Mouse (Mus musculus) MEL (cell line): ENCODE data around the gene Pdlim1. TPM values are rescaled to one million over a fixed set of nuclear protein-coding genes. Genes with fewer than 3 reads are reported as not detected.

ENCODE experiments used
- DNase-seq: peaks from one replicate; pipeline ENCODE4 v3.0.0; 2011; ENCODE audit warnings: low read depth, low spot score
- H3K27ac ChIP-seq: 2 replicates; pipeline ENCODE4 v1.5.1; 2012; ENCODE audit warnings: low read depth, mild to moderate bottlenecking, control low read depth, low read length, moderate library complexity; ENCODE audit not compliant: control insufficient read depth
- H3K27me3 ChIP-seq, 2 experiments: fragments of 150-350 bp in 1 of 2; sonication (generic) in 1 of 2; 2 replicates each; pipeline ENCODE4 v1.6.1; 2012; ENCODE audit warnings: low read length in 2 of 2, mild to moderate bottlenecking in 2 of 2, improper control_type of control experiment in 1 of 2, moderate library complexity in 1 of 2; ENCODE audit not compliant: insufficient read depth in 2 of 2, control insufficient read depth in 1 of 2
- H3K36me3 ChIP-seq, 2 experiments: 2 replicates each; pipeline ENCODE4 v1.6.1; 2012 to 2014; ENCODE audit warnings: low read length in 2 of 2, improper control_type of control experiment in 1 of 2, inconsistent platforms in 1 of 2, mild to moderate bottlenecking in 1 of 2; ENCODE audit not compliant: insufficient read depth in 2 of 2, control insufficient read depth in 1 of 2
- H3K4me1 ChIP-seq, 2 experiments: fragments of 150-350 bp in 1 of 2; sonication (generic) in 1 of 2; 2 replicates each; pipeline ENCODE4 v1.6.1; 2012; ENCODE audit warnings: low read length in 2 of 2, improper control_type of control experiment in 1 of 2, mild to moderate bottlenecking in 1 of 2; ENCODE audit not compliant: insufficient read depth in 2 of 2, control insufficient read depth in 1 of 2
- H3K4me3 ChIP-seq, 2 experiments: fragments of 150-350 bp in 1 of 2; sonication (generic) in 1 of 2; 2 replicates each; pipeline ENCODE4 v1.5.1; 2012; ENCODE audit warnings: low read depth in 2 of 2, low read length in 2 of 2, mild to moderate bottlenecking in 2 of 2, moderate library complexity in 2 of 2, control low read depth in 1 of 2, improper control_type of control experiment in 1 of 2; ENCODE audit not compliant: control insufficient read depth in 1 of 2, insufficient read depth in 1 of 2
- H3K79me2 ChIP-seq: 2 replicates; pipeline ENCODE4 v1.6.1; 2012; ENCODE audit warnings: mild to moderate bottlenecking, low read length, moderate library complexity; ENCODE audit not compliant: control insufficient read depth, poor library complexity, insufficient read depth
- H3K9ac ChIP-seq: 2 replicates; pipeline ENCODE4 v1.6.1; 2012; ENCODE audit warnings: low read depth, mild to moderate bottlenecking, control low read depth, low read length, moderate library complexity; ENCODE audit not compliant: control insufficient read depth, poor library complexity, severe bottlenecking
- H3K9me3 ChIP-seq: fragments of 150-350 bp; sonication (generic); replicated peaks from 2 replicates; pipeline ENCODE4 v1.6.1; 2012; ENCODE audit warnings: mild to moderate bottlenecking, low read length, improper control_type of control experiment, moderate library complexity; ENCODE audit not compliant: insufficient read depth
- CHD1 ChIP-seq: IDR thresholded peaks from 2 replicates; pipeline ENCODE4 v1.6.1; 2012; ENCODE audit warnings: low read depth, mild to moderate bottlenecking, inconsistent platforms, low read length, improper control_type of control experiment
- CHD2 ChIP-seq: IDR thresholded peaks from 2 replicates; pipeline ENCODE4 v1.6.1; 2011; ENCODE audit warnings: low read length, improper control_type of control experiment
- ELF1 ChIP-seq: IDR thresholded peaks from 2 replicates; pipeline ENCODE4 v1.6.1; 2014; ENCODE audit warnings: low read depth, mild to moderate bottlenecking, inconsistent platforms, low read length, improper control_type of control experiment, moderate library complexity
- ETS1 ChIP-seq: IDR thresholded peaks from 2 replicates; pipeline ENCODE4 v1.6.1; 2012; ENCODE audit warnings: low read depth, mild to moderate bottlenecking, inconsistent platforms, low read length, improper control_type of control experiment, moderate library complexity
- GABPA ChIP-seq: IDR thresholded peaks from 2 replicates; pipeline ENCODE4 v1.6.1; 2012; ENCODE audit warnings: low read depth, mild to moderate bottlenecking, inconsistent platforms, low read length, improper control_type of control experiment, moderate library complexity
- MAFK ChIP-seq: IDR thresholded peaks from 2 replicates; pipeline ENCODE4 v1.6.1; 2011; ENCODE audit warnings: low read depth, mild to moderate bottlenecking, low read length, improper control_type of control experiment, borderline replicate concordance
- MAZ ChIP-seq: IDR thresholded peaks from 2 replicates; pipeline ENCODE4 v1.6.1; 2012; ENCODE audit warnings: low read depth, mild to moderate bottlenecking, inconsistent platforms, low read length, improper control_type of control experiment
- NRF1 ChIP-seq: IDR thresholded peaks from 2 replicates; pipeline ENCODE4 v1.6.1; 2014; ENCODE audit warnings: low read depth, mild to moderate bottlenecking, inconsistent platforms, low read length, improper control_type of control experiment, moderate library complexity; ENCODE audit not compliant: poor library complexity, insufficient read depth, severe bottlenecking
- POLR2A ChIP-seq, 2 experiments: IDR thresholded peaks; 2 replicates each; pipeline ENCODE4 v1.6.1; 2011 to 2012; ENCODE audit warnings: low read length in 2 of 2, mild to moderate bottlenecking in 2 of 2, control low read depth in 1 of 2, improper control_type of control experiment in 1 of 2, low read depth in 1 of 2, moderate library complexity in 1 of 2; ENCODE audit not compliant: control insufficient read depth in 1 of 2, insufficient read depth in 1 of 2, poor library complexity in 1 of 2
- POLR2AphosphoS2 ChIP-seq: IDR thresholded peaks from 2 replicates; pipeline ENCODE4 v1.6.1; 2011; ENCODE audit warnings: low read length, improper control_type of control experiment
- RAD21 ChIP-seq: IDR thresholded peaks from 2 replicates; pipeline ENCODE4 v1.6.1; 2011; ENCODE audit warnings: mild to moderate bottlenecking, low read depth, low read length, improper control_type of control experiment
- RCOR1 ChIP-seq: IDR thresholded peaks from 2 replicates; pipeline ENCODE4 v1.6.1; 2012; ENCODE audit warnings: low read depth, mild to moderate bottlenecking, inconsistent platforms, low read length, improper control_type of control experiment
- SIN3A ChIP-seq: IDR thresholded peaks from 2 replicates; pipeline ENCODE4 v1.6.1; 2012; ENCODE audit warnings: low read length, improper control_type of control experiment, inconsistent platforms
- SMC3 ChIP-seq: IDR thresholded peaks from 2 replicates; pipeline ENCODE4 v1.6.1; 2011; ENCODE audit warnings: low read depth, low read length, improper control_type of control experiment
- USF2 ChIP-seq, 2 experiments: IDR thresholded peaks; 2 replicates each; pipeline ENCODE4 v1.6.1; 2011 to 2012; ENCODE audit warnings: improper control_type of control experiment in 2 of 2, low read length in 2 of 2, borderline replicate concordance in 1 of 2, inconsistent platforms in 1 of 2, low read depth in 1 of 2, mild to moderate bottlenecking in 1 of 2; ENCODE audit not compliant: insufficient read depth in 1 of 2
- ZKSCAN1 ChIP-seq: IDR thresholded peaks from 2 replicates; pipeline ENCODE4 v1.6.1; 2012; ENCODE audit warnings: low read depth, mild to moderate bottlenecking, inconsistent platforms, low read length, improper control_type of control experiment, moderate library complexity
- polyA plus RNA-seq, 2 experiments: library from polyadenylated mRNA; stranded (reverse) in 1 of 2; unstranded in 1 of 2; fragments of >175 nt in 1 of 2; fragments of >200 nt in 1 of 2; gene quantifications; 2 replicates each; pipeline versions ENCODE4 v1.2.1 to v1.2.4; 2012; ENCODE audit warnings: low replicate concordance in 2 of 2, low read depth in 1 of 2; ENCODE audit not compliant: insufficient read length in 2 of 2, insufficient read depth in 1 of 2, missing spikeins in 1 of 2
- total RNA-seq: library from RNA; depleted of rRNA; stranded (reverse); fragments of 300-350 nt; gene quantifications from 2 replicates; pipeline ENCODE4 v1.2.3, GENCODE M21; 2012

Pdlim1 gene
- total and polyA plus RNA-seq, 3 experiments: not detected

DNA sequence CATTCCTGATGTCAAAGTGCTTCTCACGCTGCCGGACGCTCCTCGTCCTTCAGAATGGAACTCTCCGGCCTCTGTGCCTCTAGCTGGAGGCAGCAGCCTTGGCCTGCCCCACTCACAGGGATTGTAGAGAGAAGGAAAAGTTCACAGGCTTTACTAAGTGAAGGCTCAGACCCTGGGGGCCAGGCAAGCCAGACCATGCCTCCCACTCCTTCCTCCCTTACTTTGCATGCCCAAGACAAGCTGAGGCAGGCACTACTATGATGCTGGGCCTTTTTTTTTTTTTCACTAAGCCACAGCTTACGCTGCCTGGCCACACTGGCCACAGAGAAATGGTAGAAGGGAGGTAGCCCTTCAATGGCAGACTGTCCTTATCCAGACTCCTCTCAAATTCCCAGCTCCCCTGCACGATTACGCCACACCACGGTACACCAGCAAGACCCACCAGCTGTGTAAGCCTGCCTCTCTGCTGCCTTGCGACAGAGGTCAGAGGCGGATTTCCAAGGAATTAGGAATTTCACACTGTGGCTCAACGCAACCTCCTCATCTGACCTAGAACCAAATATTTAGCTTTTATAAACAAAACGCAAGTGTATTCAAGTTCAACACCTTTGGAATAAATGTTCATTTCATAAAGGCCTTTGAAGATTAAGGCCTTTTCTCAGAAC lies 40.4 kb downstream of the Pdlim1 start:
- DNase-seq: no peak
- Histone ChIP-seq H3K36me3 (no peaks in the 10 kb centered on the region), H3K27me3 (no peaks in the 10 kb centered on the region), H3K4me3 (no peak overlapping the region), H3K27ac (no peak overlapping the region), H3K79me2 (no peaks in the 10 kb centered on the region), H3K9ac (no peak overlapping the region), H3K4me1 (no peaks in the 10 kb centered on the region), H3K9me3 (no peaks in the 10 kb centered on the region)
- TF ChIP-seq CHD1 (no peak), CHD2 (no peak), SMC3 (no peak), POLR2A (IDR thresholded peaks at IDR 0.05; ENCODE audit: control insufficient read depth in 1 of 2, insufficient read depth in 1 of 2, low read depth in 1 of 2, low read length in 2 of 2, poor library complexity in 1 of 2) (no peak), RAD21 (no peak), RCOR1 (no peak), ETS1 (no peak), ZKSCAN1 (no peak), ELF1 (no peak), SIN3A (no peak), USF2 (IDR thresholded peaks at IDR 0.05; ENCODE audit: borderline replicate concordance in 1 of 2, insufficient read depth in 1 of 2, low read depth in 1 of 2, low read length in 2 of 2) (no peak)

DNA sequence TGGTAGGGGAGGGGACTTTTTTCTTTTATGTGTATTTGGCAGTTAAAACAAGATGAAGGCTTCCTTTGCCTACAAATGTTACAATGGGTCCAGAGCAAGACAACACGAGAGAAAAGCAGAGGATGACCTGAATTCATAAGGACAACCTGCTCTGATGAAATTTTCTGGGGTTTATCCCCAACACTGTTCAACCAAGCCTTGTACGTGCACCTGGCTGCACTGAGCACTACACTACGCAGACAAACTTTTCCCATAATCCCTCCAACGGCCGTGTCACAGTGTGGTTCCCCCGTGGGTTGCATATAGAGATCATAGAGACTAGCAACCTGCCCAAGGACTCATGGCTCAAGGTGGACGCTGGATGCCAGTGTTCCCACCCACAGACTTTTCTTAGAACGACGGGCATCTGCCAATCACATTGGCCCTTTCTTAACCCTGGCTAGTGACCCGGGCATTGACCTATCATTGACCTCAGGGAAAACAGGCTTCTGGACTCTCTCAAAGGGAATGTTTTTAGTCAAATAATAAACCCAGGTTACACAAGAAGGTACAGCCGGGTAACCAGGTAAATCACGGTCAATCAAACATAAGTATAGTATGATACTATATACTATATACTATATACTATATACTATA lies 45.0 kb downstream of the Pdlim1 start:
- TF ChIP-seq POLR2AphosphoS2 (no peak), SMC3 (no peak), MAZ (no peak)
- H3K79me2 ChIP-seq: no peaks in the 10 kb centered on the region
- H3K9ac ChIP-seq: no peak overlapping the region
- no peaks in the 10 kb centered on the region for H3K9me3 ChIP-seq
- H3K4me1 ChIP-seq: no peaks in the 10 kb centered on the region
- H3K27ac ChIP-seq: no peak overlapping the region
- DNase-seq: no peak
- no peak overlapping the region for H3K4me3 ChIP-seq
- no peaks in the 10 kb centered on the region for H3K36me3 ChIP-seq
- no peaks in the 10 kb centered on the region for H3K27me3 ChIP-seq

GRCm38 (mm10) chr19:40225761-40226110 lies 45.9 kb downstream of the Pdlim1 start:
- no peaks in the 10 kb centered on the region for H3K27me3 ChIP-seq
- TF ChIP-seq ETS1 (no peak), GABPA (no peak), RAD21 (no peak), MAFK (no peak), NRF1 (no peak), SMC3 (no peak)
- H3K36me3 ChIP-seq: no peaks in the 10 kb centered on the region
- H3K9ac ChIP-seq: no peak overlapping the region
- no peak overlapping the region for H3K4me3 ChIP-seq
- DNase-seq: no peak
- H3K9me3 ChIP-seq: no peaks in the 10 kb centered on the region
- no peak overlapping the region for H3K27ac ChIP-seq
- H3K79me2 ChIP-seq: no peaks in the 10 kb centered on the region
- H3K4me1 ChIP-seq: no peaks in the 10 kb centered on the region
